Mouse (Mus musculus) lung, postnatal 10 days (tissue): ENCODE data around the gene Clybl.

Experiments
- DNase-seq: peaks from one replicate; pipeline ENCODE4 v3.0.0; 2021

Gene Clybl

DNA sequence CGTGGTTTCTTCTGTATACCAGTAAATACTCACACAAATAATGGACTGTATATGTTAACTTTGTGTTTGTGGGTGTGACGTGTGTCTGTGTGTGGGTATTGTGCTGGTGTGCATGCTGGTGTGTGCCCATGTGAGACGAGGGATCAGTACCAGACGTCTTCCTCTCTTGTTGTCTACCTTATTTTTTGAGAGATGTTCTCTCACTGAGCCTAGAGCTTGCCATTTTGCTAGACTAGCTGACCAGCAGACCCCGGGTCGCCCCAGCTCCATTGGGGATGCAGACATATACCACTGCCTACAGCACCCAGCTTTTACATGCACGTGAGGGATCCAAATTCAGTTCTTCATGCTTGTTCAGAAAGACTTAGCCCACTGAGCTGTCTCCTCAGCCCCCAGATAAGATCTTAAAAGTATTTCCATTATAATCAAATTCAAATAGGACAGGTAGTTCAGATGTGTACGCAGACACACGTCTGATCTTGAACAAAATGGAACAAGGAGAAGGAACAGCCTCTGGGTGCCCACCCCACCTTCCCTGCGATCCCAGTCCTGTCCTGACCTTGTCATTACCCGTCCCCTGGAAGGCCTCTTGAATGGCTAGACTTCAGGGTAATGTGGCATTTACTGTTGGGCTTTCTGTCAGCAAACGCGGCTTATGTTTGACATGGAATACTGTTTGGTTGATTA lies 208.3 kb downstream of the Clybl start:
- no peak for DNase-seq

DNA sequence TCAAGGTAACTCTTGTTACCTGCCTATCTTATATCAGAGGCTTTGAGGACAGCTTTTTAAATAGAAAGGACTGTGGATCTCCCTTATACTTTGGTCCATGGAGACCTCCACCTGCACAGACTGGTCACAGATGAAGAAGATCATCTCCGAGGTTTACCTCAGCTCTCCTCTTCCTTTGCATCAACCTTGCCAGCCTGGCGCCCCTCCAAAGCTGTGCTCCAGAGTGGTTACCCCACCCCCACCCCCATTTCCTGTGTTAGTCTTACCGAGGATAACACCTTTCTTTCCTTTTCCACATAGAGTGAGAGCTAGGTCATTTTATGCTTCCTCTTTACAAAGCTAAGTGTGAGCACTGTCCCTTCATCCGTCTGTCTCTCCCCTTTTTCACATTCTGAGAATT lies 209.4 kb downstream of the Clybl start:
- DNase-seq, result no peak

GRCm38 (mm10) chr14:122393119-122393518 lies 211.6 kb downstream of the Clybl start:
- no peak for DNase-seq

- DNase-seq, result no peak
These were observed 217.2 kb downstream of the Clybl start for GRCm38 (mm10) chr14:122398676-122399075.

DNA sequence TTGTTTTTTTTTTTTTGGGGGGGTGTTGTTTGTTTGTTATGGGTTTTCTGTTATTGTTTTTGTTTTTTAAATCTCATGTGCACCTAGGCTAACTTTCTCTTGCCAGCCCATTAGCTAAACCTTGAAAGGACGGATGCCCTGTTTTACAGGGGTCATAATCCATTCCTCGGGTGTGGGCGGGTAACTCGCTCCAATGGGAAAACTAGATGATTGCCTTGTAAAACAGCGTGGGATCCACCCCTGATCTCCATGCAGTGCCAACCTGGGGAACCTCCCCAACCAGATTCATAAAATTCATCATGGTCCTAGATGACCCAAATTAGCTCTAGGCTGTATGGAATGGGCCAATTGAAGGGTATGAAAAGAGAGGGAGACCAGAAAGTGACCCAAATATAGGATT lies 218.4 kb downstream of the Clybl start:
- DNase-seq, result no peak

DNA sequence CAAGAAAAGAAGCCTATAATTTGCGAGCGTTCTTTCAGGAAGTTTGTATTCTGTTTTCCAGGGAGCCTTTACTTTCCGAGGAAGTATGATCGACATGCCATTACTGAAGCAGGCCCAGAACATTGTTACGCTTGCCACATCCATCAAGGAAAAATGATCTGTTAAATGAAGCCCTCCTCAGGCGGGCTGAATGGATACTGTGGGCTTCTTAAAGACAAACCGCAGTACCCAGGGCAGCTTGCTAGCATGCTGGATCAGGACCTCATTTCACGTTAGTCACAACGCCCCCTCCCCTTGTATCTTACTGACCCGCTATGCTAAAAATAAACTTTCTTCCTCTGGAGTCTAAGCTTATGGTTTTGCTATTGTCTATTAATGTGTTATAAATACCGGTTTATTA lies 220.4 kb downstream of the Clybl start:
- DNase-seq, result no peak

GRCm38 (mm10) chr14:122402716-122403258 lies 221.3 kb downstream of the Clybl start:
- DNase-seq, result no peak

DNA sequence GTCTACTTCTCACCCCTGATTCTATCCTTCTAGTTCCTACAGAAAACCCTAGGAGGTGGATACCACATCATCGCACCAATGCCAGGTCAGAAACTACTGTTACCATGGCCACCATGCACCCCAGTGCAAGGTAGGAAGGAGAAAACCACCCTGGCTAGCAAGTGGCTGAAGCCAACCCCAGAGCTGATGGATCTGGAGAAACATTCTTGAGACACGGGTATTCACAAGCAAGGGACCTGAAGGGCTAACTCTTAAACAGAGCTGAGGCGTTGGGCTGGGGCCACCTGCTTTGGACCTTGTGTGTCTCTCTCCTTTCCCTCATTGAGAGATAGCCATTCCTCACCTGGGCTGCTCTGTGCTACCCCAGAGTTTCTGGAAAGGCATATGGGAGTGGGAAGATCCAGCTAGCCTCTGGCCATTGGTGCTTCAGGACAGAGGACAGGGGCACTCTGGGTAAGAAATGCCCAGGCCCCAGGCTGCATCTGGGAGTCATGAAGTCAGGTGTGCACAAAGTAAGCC lies 222.0 kb downstream of the Clybl start:
- DNase-seq, result no peak

DNA sequence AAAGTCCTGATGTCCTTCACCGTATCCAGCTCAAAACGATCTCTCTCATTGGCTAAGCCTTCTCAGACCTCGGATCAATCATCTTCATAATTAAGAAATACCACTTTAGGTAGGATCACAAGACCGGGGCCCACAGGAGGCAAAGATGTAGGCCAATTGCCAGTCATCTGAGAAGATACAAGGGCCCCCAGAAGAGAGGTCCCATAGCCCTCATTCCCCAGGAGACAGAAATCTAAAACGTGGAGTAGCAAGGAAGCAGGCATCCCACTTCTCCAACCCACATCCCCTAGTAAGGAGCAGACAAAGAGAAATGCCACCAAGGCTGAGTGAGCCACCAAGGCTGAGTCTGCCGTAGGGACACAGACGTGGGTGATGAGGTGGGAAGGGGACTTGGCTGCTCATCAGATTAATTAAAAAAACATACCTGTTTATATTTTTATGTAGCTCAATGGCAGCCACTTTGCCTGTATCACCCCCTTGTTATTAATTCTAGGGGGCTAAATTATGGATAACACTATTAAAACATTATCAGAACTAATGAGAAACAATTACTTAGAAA lies 223.2 kb downstream of the Clybl start:
- no peak for DNase-seq

GRCm38 (mm10) chr14:122405236-122405635 lies 223.7 kb downstream of the Clybl start:
- no peak for DNase-seq

GRCm38 (mm10) chr14:122405897-122406540 lies 224.5 kb downstream of the Clybl start:
- DNase-seq, result no peak

DNA sequence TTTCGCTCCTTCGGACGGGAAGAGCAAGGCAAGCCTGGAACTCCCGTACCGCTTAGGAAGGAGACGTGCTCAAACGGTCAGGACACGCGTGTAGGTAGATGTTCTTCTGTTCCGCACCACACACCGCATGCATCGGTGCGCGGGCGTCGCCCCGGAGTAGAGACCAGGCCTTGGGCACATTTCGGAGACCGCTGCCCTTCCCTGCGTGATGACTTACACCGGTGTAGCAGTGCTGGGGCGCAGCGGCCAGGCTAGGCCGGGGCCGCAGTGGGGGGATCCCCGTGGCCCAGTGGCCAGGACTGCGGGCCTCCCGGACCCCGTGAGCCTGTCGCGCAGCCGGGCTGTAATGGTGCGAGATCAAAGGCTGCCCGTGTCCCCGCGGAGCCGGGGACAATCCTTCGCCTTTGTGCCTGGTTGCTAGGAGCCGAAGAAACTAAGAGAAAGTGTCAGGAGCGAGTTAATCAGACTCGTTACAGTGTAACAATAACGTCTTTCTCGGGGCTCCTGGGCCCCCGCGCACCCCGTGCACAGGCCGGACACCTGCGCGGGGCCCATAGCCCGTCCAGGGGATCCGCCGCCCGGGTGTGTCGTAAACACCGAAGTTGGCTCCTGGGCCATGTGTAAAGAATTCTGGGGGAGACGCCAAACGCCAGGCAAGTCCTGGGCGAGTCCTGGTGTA lies 225.2 kb downstream of the Clybl start:
- DNase-seq, result no peak

GRCm38 (mm10) chr14:122412841-122413541 lies 231.5 kb downstream of the Clybl start:
- DNase-seq, result no peak

- DNase-seq, result no peak
These were observed 232.0 kb downstream of the Clybl start for GRCm38 (mm10) chr14:122413542-122413928.

DNA sequence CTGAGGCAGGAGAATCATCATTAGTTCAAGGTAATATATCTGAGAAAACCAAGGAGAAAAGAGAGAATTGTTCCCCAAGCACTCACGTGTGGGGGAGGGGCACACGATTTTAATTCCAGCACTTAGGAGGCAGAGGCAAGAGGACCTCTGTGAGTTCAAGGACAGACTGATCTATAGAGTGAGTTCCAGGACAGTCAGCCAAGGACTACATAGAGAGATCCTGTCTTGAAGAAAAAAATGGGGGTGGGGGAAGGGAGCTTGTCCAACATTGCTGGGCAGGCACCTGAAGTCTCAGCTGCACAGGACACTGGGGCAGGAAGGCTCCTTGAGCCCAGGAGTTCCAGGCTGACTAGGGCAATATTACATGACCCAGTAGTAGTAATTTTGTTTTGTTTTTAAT lies 233.3 kb downstream of the Clybl start:
- no peak for DNase-seq

DNA sequence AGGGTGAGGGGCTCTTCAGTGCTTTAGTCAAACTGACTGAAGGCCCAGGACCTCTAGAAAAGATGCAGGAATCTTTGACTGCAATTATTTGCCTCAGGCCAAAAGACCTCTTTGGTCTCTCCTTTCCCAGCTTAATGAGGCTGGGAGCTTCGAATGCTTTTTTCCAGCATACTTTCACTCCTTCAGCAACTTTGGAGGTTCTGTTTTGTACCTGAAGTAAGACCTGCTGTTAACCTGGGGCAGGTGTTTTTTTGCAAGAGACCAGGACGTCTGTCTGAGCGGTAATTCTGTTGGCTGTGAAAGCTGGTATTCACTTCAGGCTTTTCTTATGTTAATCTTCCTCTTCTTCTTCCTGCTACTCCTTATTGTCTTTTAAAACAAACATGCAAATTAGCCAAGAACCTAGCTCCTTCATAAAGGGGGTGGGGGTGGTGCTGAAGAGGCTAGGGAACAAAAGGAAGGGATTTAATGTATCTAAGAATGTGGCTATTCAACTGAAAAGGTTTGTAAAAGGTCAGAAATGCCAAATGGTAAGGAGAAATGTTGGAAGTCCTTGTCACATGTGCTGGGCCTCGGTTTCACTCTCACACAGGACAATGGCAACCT lies 234.8 kb downstream of the Clybl start:
- DNase-seq, result no peak

GRCm38 (mm10) chr14:122424441-122424840 lies 242.9 kb downstream of the Clybl start:
- no peak for DNase-seq

DNA sequence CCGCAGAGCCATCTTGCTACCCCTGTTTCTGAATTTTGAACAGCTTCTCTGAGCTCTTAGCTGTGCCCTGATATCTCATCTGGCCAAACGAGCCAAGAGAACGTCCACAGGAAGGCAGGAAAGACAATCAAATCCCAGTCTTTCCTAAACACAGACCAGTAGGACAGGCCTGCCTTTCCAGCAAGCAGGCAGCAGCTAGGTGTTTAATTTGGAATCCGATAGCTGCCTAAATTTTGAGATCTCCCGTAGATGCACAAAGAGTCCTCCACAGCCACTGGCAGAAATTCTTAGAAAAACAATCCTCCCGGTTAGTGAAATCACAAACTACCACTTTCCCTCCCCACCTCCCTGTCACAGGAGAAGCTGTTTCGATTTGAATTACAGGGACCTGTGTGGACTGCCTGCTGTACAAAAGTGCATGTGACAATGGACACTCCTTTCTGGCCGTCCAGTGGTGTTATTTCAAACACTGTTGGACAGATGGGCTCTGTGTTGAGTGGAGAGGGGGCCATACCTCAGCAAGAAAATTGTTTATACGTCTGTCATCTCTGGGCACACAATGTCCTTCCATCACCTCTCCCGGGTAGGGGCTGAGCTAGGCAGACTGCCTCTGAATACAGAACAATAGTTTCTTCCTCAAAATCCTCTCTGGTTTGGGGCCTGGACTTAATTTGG lies 245.2 kb downstream of the Clybl start:
- DNase-seq, result no peak

- no peak for DNase-seq
These were observed 245.7 kb downstream of the Clybl start for GRCm38 (mm10) chr14:122427204-122427560.

GRCm38 (mm10) chr14:122427654-122428053 lies 246.2 kb downstream of the Clybl start:
- no peak for DNase-seq

- no peak for DNase-seq
These were observed 251.1 kb downstream of the Clybl start for GRCm38 (mm10) chr14:122432558-122432957.

DNA sequence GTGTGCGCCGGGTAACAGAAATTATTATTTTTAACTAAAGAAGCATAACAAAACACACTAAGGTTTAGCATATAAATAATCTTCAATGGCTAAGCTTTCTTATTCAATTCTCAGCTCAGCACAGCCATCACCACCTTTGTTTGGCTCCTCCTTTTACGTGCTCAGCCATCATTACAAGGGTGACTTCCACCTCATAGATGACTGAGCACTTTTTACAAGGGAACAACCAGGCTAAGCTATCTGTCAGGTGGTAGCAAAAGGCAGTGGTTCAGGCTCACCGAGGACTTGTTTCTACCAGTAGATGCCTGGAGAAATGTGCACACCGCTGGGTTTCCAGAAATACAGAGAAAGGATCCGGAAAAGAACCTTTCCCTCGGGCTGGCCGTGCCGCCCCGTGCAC lies 252.5 kb downstream of the Clybl start:
- DNase-seq, result no peak
